Mouse (Mus musculus): ENCODE measurements at regions not wholly inside any gene's neighbourhood (a gene's known extent, or its start where the extent isn't known, plus 50 kb on each side); places are given as distances from the start of the nearest gene placed in this dataset.

- no peaks in the 10 kb centered on the region for H3K27me3 ChIP-seq
- 68% methylated on average over 7 of the region's 7 CpGs for WGBS
- no peaks in the 10 kb centered on the region for H3K36me3 ChIP-seq
- H3K9me3 ChIP-seq (replicated peaks), result no peaks in the 10 kb centered on the region
- H3K9ac ChIP-seq, result no peak overlapping the region
- H3K4me1 ChIP-seq (replicated peaks), result no peaks in the 10 kb centered on the region
- ATAC-seq (replicated peaks; ENCODE audit: insufficient number of reproducible peaks, insufficient read depth, low FRiP score, low read depth), result no peak
- H3K4me3 ChIP-seq, result no peak overlapping the region
- no peak overlapping the region for H3K4me2 ChIP-seq
- no peak overlapping the region for H3K27ac ChIP-seq
Measured at GRCm38 (mm10) chr10:17418227-17418685, 304.8 kb upstream of the Cited2 start.

- Histone ChIP-seq H3K4me3 (no peak overlapping the region), H3K27me3 (no peaks in the 10 kb centered on the region), H3K4me1 (replicated peaks) (no peaks in the 10 kb centered on the region), H3K27ac (no peak overlapping the region), H3K4me2 (no peak overlapping the region), H3K9ac (no peak overlapping the region), H3K9me3 (replicated peaks) (no peaks in the 10 kb centered on the region), H3K36me3 (no peaks in the 10 kb centered on the region)
- WGBS, result 62% methylated on average over 4 of the region's 4 CpGs
- no peak for ATAC-seq (replicated peaks; ENCODE audit: insufficient number of reproducible peaks, insufficient read depth, low FRiP score, low read depth)
Measured at GRCm38 (mm10) chr10:17423584-17424278, 299.3 kb upstream of the Cited2 start.

- H3K27ac ChIP-seq, result no peak overlapping the region
- H3K4me3 ChIP-seq, result no peak overlapping the region
- H3K27me3 ChIP-seq, result no peaks in the 10 kb centered on the region
- no peak for ATAC-seq (replicated peaks; ENCODE audit: insufficient number of reproducible peaks, insufficient read depth, low FRiP score, low read depth)
- no peaks in the 10 kb centered on the region for H3K9me3 ChIP-seq (replicated peaks)
- H3K9ac ChIP-seq, result no peak overlapping the region
- no peak overlapping the region for H3K4me2 ChIP-seq
- WGBS, result 57% methylated on average over 3 of the region's 3 CpGs
- H3K36me3 ChIP-seq, result no peaks in the 10 kb centered on the region
- H3K4me1 ChIP-seq (replicated peaks), result no peaks in the 10 kb centered on the region
Measured at GRCm38 (mm10) chr10:17426197-17426596, 296.8 kb upstream of the Cited2 start.

- Histone ChIP-seq H3K4me3 (no peak overlapping the region), H3K9ac (no peak overlapping the region), H3K9me3 (replicated peaks) (no peaks in the 10 kb centered on the region), H3K27ac (no peak overlapping the region), H3K4me2 (no peak overlapping the region), H3K27me3 (no peaks in the 10 kb centered on the region), H3K36me3 (no peaks in the 10 kb centered on the region), H3K4me1 (replicated peaks) (no peaks in the 10 kb centered on the region)
- no peak for ATAC-seq (replicated peaks; ENCODE audit: insufficient number of reproducible peaks, insufficient read depth, low FRiP score, low read depth)
Measured at GRCm38 (mm10) chr10:17427316-17427715, 295.7 kb upstream of the Cited2 start.

- H3K9ac ChIP-seq, result no peak overlapping the region
- no peaks in the 10 kb centered on the region for H3K9me3 ChIP-seq (replicated peaks)
- no peak for ATAC-seq (replicated peaks; ENCODE audit: insufficient number of reproducible peaks, insufficient read depth, low FRiP score, low read depth)
- no peaks in the 10 kb centered on the region for H3K36me3 ChIP-seq
- 63% methylated on average over 3 of the region's 3 CpGs for WGBS
- H3K4me3 ChIP-seq, result no peak overlapping the region
- H3K27me3 ChIP-seq, result no peaks in the 10 kb centered on the region
- H3K4me1 ChIP-seq (replicated peaks), result no peaks in the 10 kb centered on the region
- no peak overlapping the region for H3K4me2 ChIP-seq
- H3K27ac ChIP-seq, result no peak overlapping the region
Measured at GRCm38 (mm10) chr10:17428315-17428714, 294.7 kb upstream of the Cited2 start.

GRCm38 (mm10) chr10:17431068-17431467 lies 291.9 kb upstream of the Cited2 start:
- H3K27me3 ChIP-seq, result no peaks in the 10 kb centered on the region
- H3K9me3 ChIP-seq (replicated peaks), result no peaks in the 10 kb centered on the region
- no peaks in the 10 kb centered on the region for H3K36me3 ChIP-seq
- H3K27ac ChIP-seq, result no peak overlapping the region
- no peaks in the 10 kb centered on the region for H3K4me1 ChIP-seq (replicated peaks)
- no peak for ATAC-seq (replicated peaks; ENCODE audit: insufficient number of reproducible peaks, insufficient read depth, low FRiP score, low read depth)
- WGBS, result 65% methylated on average over 8 of the region's 8 CpGs
- H3K4me3 ChIP-seq, result no peak overlapping the region
- H3K9ac ChIP-seq, result no peak overlapping the region
- no peak overlapping the region for H3K4me2 ChIP-seq

- no peak for ATAC-seq (replicated peaks; ENCODE audit: insufficient number of reproducible peaks, insufficient read depth, low FRiP score, low read depth)
Measured at GRCm38 (mm10) chr10:17434098-17434497, 288.9 kb upstream of the Cited2 start.

GRCm38 (mm10) chr10:17450240-17450639 lies 272.8 kb upstream of the Cited2 start:
- Histone ChIP-seq H3K27ac (no peak overlapping the region), H3K4me1 (replicated peaks) (0 out of 2 replicates have a peak, but pooled peaks cover 2% of the 10 kb centered on the region), H3K4me3 (no peak overlapping the region), H3K36me3 (no peaks in the 10 kb centered on the region), H3K27me3 (no peaks in the 10 kb centered on the region), H3K9me3 (replicated peaks) (no peaks in the 10 kb centered on the region), H3K4me2 (no peak overlapping the region), H3K9ac (no peak overlapping the region)
- no peak for ATAC-seq (replicated peaks; ENCODE audit: insufficient number of reproducible peaks, insufficient read depth, low FRiP score, low read depth)
- 44% methylated on average over 4 of the region's 4 CpGs for WGBS

More at GRCm38 (mm10) chr10:17434098-17434497, 288.9 kb upstream of the Cited2 start:
- no peak overlapping the region for H3K4me3 ChIP-seq
- H3K4me1 ChIP-seq (replicated peaks), result no peaks in the 10 kb centered on the region
- no peak overlapping the region for H3K9ac ChIP-seq
- H3K27ac ChIP-seq, result no peak overlapping the region
- no peaks in the 10 kb centered on the region for H3K9me3 ChIP-seq (replicated peaks)
- no peaks in the 10 kb centered on the region for H3K36me3 ChIP-seq
- no peaks in the 10 kb centered on the region for H3K27me3 ChIP-seq
- H3K4me2 ChIP-seq, result no peak overlapping the region
- WGBS, result 76% methylated on average over 4 of the region's 4 CpGs

GRCm38 (mm10) chr10:17470880-17471279 lies 252.1 kb upstream of the Cited2 start:
- no peak for ATAC-seq (replicated peaks; ENCODE audit: insufficient number of reproducible peaks, insufficient read depth, low FRiP score, low read depth)

GRCm38 (mm10) chr10:17472536-17472935 lies 250.5 kb upstream of the Cited2 start:
- H3K36me3 ChIP-seq, result no peaks in the 10 kb centered on the region
- 26% methylated on average over 5 of the region's 5 CpGs for WGBS
- H3K27ac ChIP-seq, result no peak overlapping the region
- peaks cover 12% of the 10 kb centered on the region for H3K4me1 ChIP-seq (replicated peaks)
- H3K4me2 ChIP-seq, result no peak overlapping the region
- no peaks in the 10 kb centered on the region for H3K9me3 ChIP-seq (replicated peaks)
- no peaks in the 10 kb centered on the region for H3K27me3 ChIP-seq
- no peak overlapping the region for H3K4me3 ChIP-seq
- no peak overlapping the region for H3K9ac ChIP-seq
- ATAC-seq (replicated peaks; ENCODE audit: insufficient number of reproducible peaks, insufficient read depth, low FRiP score, low read depth), result no peak

More at GRCm38 (mm10) chr10:17470880-17471279, 252.1 kb upstream of the Cited2 start:
- no peak overlapping the region for H3K4me2 ChIP-seq
- no peak overlapping the region for H3K4me3 ChIP-seq
- 88% methylated on average over 4 of the region's 4 CpGs for WGBS
- H3K9ac ChIP-seq, result no peak overlapping the region
- no peaks in the 10 kb centered on the region for H3K9me3 ChIP-seq (replicated peaks)
- H3K4me1 ChIP-seq (replicated peaks), result peaks cover 6% of the 10 kb centered on the region; the same call in 1 of the 2 replicates
- H3K36me3 ChIP-seq, result no peaks in the 10 kb centered on the region
- no peak overlapping the region for H3K27ac ChIP-seq
- no peaks in the 10 kb centered on the region for H3K27me3 ChIP-seq

GRCm38 (mm10) chr10:17475976-17476375 lies 247.0 kb upstream of the Cited2 start:
- WGBS, result 76% methylated on average over 3 of the region's 3 CpGs
- no peak for ATAC-seq (replicated peaks; ENCODE audit: insufficient number of reproducible peaks, insufficient read depth, low FRiP score, low read depth)
- no peak overlapping the region for H3K4me2 ChIP-seq

GRCm38 (mm10) chr10:17476720-17477119 lies 246.3 kb upstream of the Cited2 start:
- Histone ChIP-seq H3K4me2 (no peak overlapping the region), H3K27me3 (no peaks in the 10 kb centered on the region), H3K9me3 (replicated peaks) (no peaks in the 10 kb centered on the region), H3K4me3 (no peak overlapping the region), H3K9ac (no peak overlapping the region), H3K36me3 (no peaks in the 10 kb centered on the region), H3K27ac (no peak overlapping the region), H3K4me1 (replicated peaks) (peaks cover 12% of the 10 kb centered on the region)
- WGBS, result 50% methylated on average over 6 of the region's 6 CpGs
- no peak for ATAC-seq (replicated peaks; ENCODE audit: insufficient number of reproducible peaks, insufficient read depth, low FRiP score, low read depth)

More at GRCm38 (mm10) chr10:17475976-17476375, 247.0 kb upstream of the Cited2 start:
- Histone ChIP-seq H3K4me1 (replicated peaks) (peaks cover 12% of the 10 kb centered on the region), H3K4me3 (no peak overlapping the region), H3K9ac (no peak overlapping the region), H3K9me3 (replicated peaks) (no peaks in the 10 kb centered on the region), H3K36me3 (no peaks in the 10 kb centered on the region), H3K27ac (no peak overlapping the region), H3K27me3 (no peaks in the 10 kb centered on the region)

All from heart, embryonic 15.5 days (tissue).